Mouse (Mus musculus) heart, adult 2 months (tissue): ENCODE results near the gene Atp1b1. TPM values are rescaled to one million over a fixed set of nuclear protein-coding genes. Genes with fewer than 3 reads are reported as not detected.

Experiments
- DNase-seq, 2 experiments: peaks; one replicate each; pipeline ENCODE4 v3.0.0; 2021
- H3K27ac ChIP-seq: fragments of 200-600 bp; 2 replicates; pipeline ENCODE4 v1.8.1; 2022
- H3K27me3 ChIP-seq: fragments of 200-500 bp; 2 replicates; pipeline ENCODE4 v1.6.1; 2012; ENCODE audit warnings: mild to moderate bottlenecking, low read length, inconsistent platforms, mixed read lengths; ENCODE audit not compliant: control insufficient read depth, insufficient read depth
- H3K36me3 ChIP-seq: fragments of 200-500 bp; 2 replicates; pipeline ENCODE4 v1.6.1; 2012; ENCODE audit warnings: low read length, inconsistent platforms; ENCODE audit not compliant: control insufficient read depth, insufficient read depth
- H3K4me1 ChIP-seq: fragments of 200-500 bp; 2 replicates; pipeline ENCODE4 v1.6.1; 2011; ENCODE audit warnings: low read length; ENCODE audit not compliant: control insufficient read depth, insufficient read depth
- H3K4me3 ChIP-seq: fragments of 200-600 bp; 2 replicates; pipeline ENCODE4 v1.8.1; 2022
- H3K79me2 ChIP-seq: fragments of 200-500 bp; replicated peaks from 2 replicates; pipeline ENCODE4 v1.6.1; 2012; ENCODE audit warnings: mild to moderate bottlenecking, inconsistent platforms, low read length, moderate library complexity, mixed read lengths; ENCODE audit not compliant: control insufficient read depth, insufficient read depth
- H3K9ac ChIP-seq: fragments of 200-500 bp; 2 replicates; pipeline ENCODE4 v1.6.1; 2012; ENCODE audit warnings: low read depth, mild to moderate bottlenecking, control low read depth, inconsistent platforms, low read length, mixed read lengths
- CTCF ChIP-seq: fragments of 200-600 bp; IDR thresholded peaks from 2 replicates; pipeline ENCODE4 v1.8.1; 2022; ENCODE audit warnings: antibody characterized with exemption, mild to moderate bottlenecking, moderate library complexity
- EP300 ChIP-seq: fragments of 200-500 bp; IDR thresholded peaks from 2 replicates; pipeline ENCODE4 v1.6.1; 2011; ENCODE audit warnings: low read depth, low read length, control low read depth; ENCODE audit not compliant: insufficient read depth
- POLR2A ChIP-seq: fragments of 200-500 bp; IDR thresholded peaks from 2 replicates; pipeline ENCODE4 v1.6.1; 2011; ENCODE audit warnings: mild to moderate bottlenecking, low read depth, low read length, control low read depth; ENCODE audit not compliant: insufficient read depth
- WGBS: fragments of 180-500 bp; shearing (Covaris S2); methylation state at CpG from one replicate; pipeline ENCODE4 v1.1.7; 2018; 5-methylcytosine and 5-hydroxymethylcytosine counted together
- intact Hi-C: fragments of 180-260 bp; cut with DNase I; formaldehyde crosslinking; loops from one replicate; pipeline ENCODE4 v1.15.1; 2025
- long read RNA-seq: library from polyadenylated mRNA; stranded (forward); transcript quantifications from one replicate; pipeline ENCODE4 v2.0.0, GENCODE M21; 2021
- polyA plus RNA-seq: library from polyadenylated mRNA; depleted of rRNA; stranded (reverse); fragments of >200 nt; gene quantifications from 2 replicates; pipeline ENCODE4 v1.2.3, GENCODE M21; 2012; rRNA removed
- total RNA-seq, 2 experiments: library from RNA; stranded (reverse); gene quantifications; 2 replicates each; pipeline ENCODE4 v1.2.3; 2021

Gene Atp1b1
- total RNA-seq = 100 to 1,000 TPM; 328 to 391 TPM
- 136 and 178 TPM in 2 replicates for polyA plus RNA-seq
- long read RNA-seq, transcript Atp1b1-201 (6 exons, 2,580 nt) = major isoform, 170 of 206 reads
- long read RNA-seq, partial matches to known transcripts = 4 of 206 reads
- long read RNA-seq, other reads (novel, unspliced or antisense) = 32 of 206 reads

GRCm38 (mm10) chr1:164458245-164458613, at the start of gene Atp1b1:
TSS of gene Atp1b1 (minus strand) at chr1:164458355.
- intact Hi-C loops = loop anchor here (2.0 to 5.0 kb wide), 2 partner anchors 91 to 311 kb away; no protein-coding TSS in a partner anchor
- TF ChIP-seq POLR2A = peak; percentile 86; the same call in 1 of the 2 replicates
- peak; percentile 37 for TF ChIP-seq CTCF
- no peak for TF ChIP-seq EP300
- Histone ChIP-seq H3K79me2 (no peaks in the 10 kb centered on the region; the same call in 1 of the 2 replicates), H3K27ac (peak within 1 kb of the TSS; percentile 94), H3K36me3 (peaks cover 5% of the 10 kb centered on the region; the same call in 1 of the 2 replicates), H3K4me3 (peak within 1 kb of the TSS; percentile 71), H3K9ac (peak within 1 kb of the TSS; percentile 80), H3K27me3 (no peaks in the 10 kb centered on the region; the same call in 1 of the 2 replicates), H3K4me1 (peaks cover 5% of the 10 kb centered on the region)
- 1% methylated on average over 33 of the region's 35 CpGs for WGBS
- DNase-seq = peak; percentile 83 to 91

GRCm38 (mm10) chr1:164505096-164505495, 46.9 kb upstream of the Atp1b1 start:
- Histone ChIP-seq H3K4me1 (peaks cover 2% of the 10 kb centered on the region), H3K36me3 (no peaks in the 10 kb centered on the region), H3K9ac (no peak overlapping the region), H3K79me2 (no peaks in the 10 kb centered on the region), H3K27ac (no peak overlapping the region), H3K27me3 (no peaks in the 10 kb centered on the region), H3K4me3 (no peak overlapping the region)
- TF ChIP-seq POLR2A (no peak), CTCF (no peak), EP300 (no peak)
- DNase-seq = no peak
- intact Hi-C loops = no loop called here
- WGBS = 43% methylated on average over 3 of the region's 3 CpGs

- Histone ChIP-seq H3K36me3 (no peaks in the 10 kb centered on the region), H3K27ac (no peak overlapping the region), H3K79me2 (no peaks in the 10 kb centered on the region), H3K27me3 (no peaks in the 10 kb centered on the region), H3K4me1 (peaks cover 2% of the 10 kb centered on the region), H3K9ac (no peak overlapping the region), H3K4me3 (no peak overlapping the region)
- TF ChIP-seq CTCF = no peak
- no peak for TF ChIP-seq EP300
- no peak for TF ChIP-seq POLR2A
- intact Hi-C loops = no loop called here
- WGBS = 54% methylated on average over 8 of the region's 8 CpGs
- DNase-seq = peak in 1 of 2 experiments; percentile 6
Measured at GRCm38 (mm10) chr1:164503140-164503730, 45.1 kb upstream of the Atp1b1 start.

GRCm38 (mm10) chr1:164502231-164502630, 44.1 kb upstream of the Atp1b1 start:
- H3K79me2 ChIP-seq = no peaks in the 10 kb centered on the region
- no peak overlapping the region for H3K27ac ChIP-seq
- H3K4me3 ChIP-seq = no peak overlapping the region
- no peaks in the 10 kb centered on the region for H3K27me3 ChIP-seq
- H3K36me3 ChIP-seq = no peaks in the 10 kb centered on the region
- no peak overlapping the region for H3K9ac ChIP-seq
- intact Hi-C loops = no loop called here
- 36% methylated on average over 7 of the region's 7 CpGs for WGBS
- peak in 1 of 2 experiments; percentile 34 for DNase-seq
- H3K4me1 ChIP-seq = peaks cover 2% of the 10 kb centered on the region
- TF ChIP-seq EP300 (no peak), CTCF (no peak), POLR2A (no peak)

GRCm38 (mm10) chr1:164494741-164495512, 36.8 kb upstream of the Atp1b1 start:
- H3K79me2 ChIP-seq = no peaks in the 10 kb centered on the region
- H3K9ac ChIP-seq = no peak overlapping the region
- TF ChIP-seq CTCF = no peak
- no peak for TF ChIP-seq EP300
- no peak for TF ChIP-seq POLR2A
- WGBS = 66% methylated on average over 8 of the region's 8 CpGs
- H3K27ac ChIP-seq = no peak overlapping the region
- intact Hi-C loops = no loop called here
- H3K36me3 ChIP-seq = no peaks in the 10 kb centered on the region
- DNase-seq = no peak
- no peaks in the 10 kb centered on the region for H3K27me3 ChIP-seq
- H3K4me3 ChIP-seq = no peak overlapping the region
- H3K4me1 ChIP-seq = peaks cover 1% of the 10 kb centered on the region; the same call in 1 of the 2 replicates
